Mouse (Mus musculus): Measurements from ENCODE around the gene Alkbh7.
A peak's percentile ranks its signal among the peaks of the same experiment; 100 is the strongest.

- TF ChIP-seq POLR2A (IDR thresholded peaks at IDR 0.05; ENCODE audit: low read depth, low read length), result 0 out of 2 replicates have a peak, but pooled peaks have one; percentile 21
- TF ChIP-seq CTCF (conservative IDR thresholded peaks at IDR 0.05 in 1 of 2, IDR thresholded peaks at IDR 0.05 in 1 of 2; ENCODE audit: low read depth in 2 of 2, low read length in 2 of 2), result no peak
- no peak for TF ChIP-seq SIN3A (IDR thresholded peaks at IDR 0.05; ENCODE audit: low read length)
- TF ChIP-seq BHLHE40 (IDR thresholded peaks at IDR 0.05; ENCODE audit: low read depth, low read length), result no peak
These were observed 4.1 kb downstream of the Alkbh7 start for GRCm38 (mm10) chr17:57001228-57001627.
